Mouse (Mus musculus) heart, adult 2 months (tissue): ENCODE data around the gene R3hdm1.

Experiments
- CTCF ChIP-seq: fragments of 200-600 bp; IDR thresholded peaks from 2 replicates; pipeline ENCODE4 v1.8.1; 2022; ENCODE audit warnings: antibody characterized with exemption, mild to moderate bottlenecking, moderate library complexity
- EP300 ChIP-seq: fragments of 200-500 bp; IDR thresholded peaks from 2 replicates; pipeline ENCODE4 v1.6.1; 2011; ENCODE audit warnings: low read depth, low read length, control low read depth; ENCODE audit not compliant: insufficient read depth
- POLR2A ChIP-seq: fragments of 200-500 bp; IDR thresholded peaks from 2 replicates; pipeline ENCODE4 v1.6.1; 2011; ENCODE audit warnings: mild to moderate bottlenecking, low read depth, low read length, control low read depth; ENCODE audit not compliant: insufficient read depth

GRCm38 (mm10) chr1:128191426-128191825 is 88.3 kb downstream of the R3hdm1 start:
- TF ChIP-seq EP300 (no peak), CTCF (no peak), POLR2A (no peak)
